ENCODE assay signal across 9 mouse cellular contexts in genomic region chr9:70543985-70544384, GRCm38 (mm10). TPM values are rescaled to one million over a fixed set of nuclear protein-coding genes. Genes with fewer than 3 reads are reported as not detected.
DNase-seq lines count a peak whose midpoint lies in the region; ATAC-seq and TF ChIP-seq lines count a peak whose summit lies in the region.
"Had no signal": no experiment of that assay in that cellular context is flagged by ENCODE, and none has a peak within 500 bp of the region (broad histone marks: within the 10 kb centered on the region; RNA-seq: fewer than 3 reads in every experiment).

No protein-coding gene starts in this region.

- H3K4me1 ChIP-seq in heart, embryonic 12.5 days (replicated peaks), result peaks cover 11% of the 10 kb centered on the region
- H3K4me1 ChIP-seq in G1E (ENCODE audit: insufficient read depth, low read depth, low read length), result peaks cover 21% of the 10 kb centered on the region
- peaks cover 13% of the 10 kb centered on the region for H3K4me1 ChIP-seq in hindbrain, embryonic 12.5 days

- H3K27ac ChIP-seq in heart, embryonic 12.5 days (ENCODE audit: poor library complexity, severe bottlenecking), result no peak overlapping the region
- no peak overlapping the region for H3K27ac ChIP-seq in hindbrain, embryonic 12.5 days

- peaks cover 8% of the 10 kb centered on the region for H3K36me3 ChIP-seq in heart, embryonic 12.5 days
- peaks cover 25% of the 10 kb centered on the region for H3K36me3 ChIP-seq in G1E (replicated peaks)
- no peaks in the 10 kb centered on the region for H3K36me3 ChIP-seq in hindbrain, embryonic 12.5 days

- peak overlapping the region; percentile 88 for H3K4me2 ChIP-seq in heart, embryonic 12.5 days
- H3K4me2 ChIP-seq in hindbrain, embryonic 12.5 days (replicated peaks), result peak overlapping the region; percentile 79

- peak overlapping the region; percentile 15 for H3K4me3 ChIP-seq in heart, embryonic 12.5 days
- peak overlapping the region; percentile 99 for H3K4me3 ChIP-seq in G1E (ENCODE audit: low read depth, low read length)
- peak overlapping the region; percentile 95 for H3K4me3 ChIP-seq in hindbrain, embryonic 12.5 days

- H3K9me3 ChIP-seq in heart, embryonic 12.5 days (replicated peaks), result no peaks in the 10 kb centered on the region
- H3K9me3 ChIP-seq in G1E (replicated peaks), result no peaks in the 10 kb centered on the region
- no peaks in the 10 kb centered on the region for H3K9me3 ChIP-seq in hindbrain, embryonic 12.5 days (replicated peaks)

- no peak for TF ChIP-seq CTCF in G1E (IDR thresholded peaks at IDR 0.05; ENCODE audit: low read depth, low read length)

- H3K27me3 ChIP-seq in heart, embryonic 12.5 days (replicated peaks), result no peaks in the 10 kb centered on the region
- no peaks in the 10 kb centered on the region for H3K27me3 ChIP-seq in G1E (ENCODE audit: insufficient read depth, low read length)
- H3K27me3 ChIP-seq in hindbrain, embryonic 12.5 days, result no peaks in the 10 kb centered on the region

- 74% methylated on average over 5 of the region's 5 CpGs for WGBS in heart, embryonic 12.5 days
- 68% methylated on average over 5 of the region's 5 CpGs for WGBS in hindbrain, embryonic 12.5 days

- no peak for DNase-seq in heart, adult 11 months
- no peak for DNase-seq in G1E (ENCODE audit: low spot score)
- peak; percentile 14 for DNase-seq in lung, postnatal 14 days
- no peak for DNase-seq in urinary bladder, adult 2 months (ENCODE audit: low spot score)
- DNase-seq in gastrocnemius, postnatal 4 days (ENCODE audit: low spot score in 2 of 2), result no peak
- DNase-seq in spleen, postnatal 10 days (ENCODE audit: low spot score in 2 of 2), result no peak
- DNase-seq: thymus, postnatal 14 days had no signal

- ATAC-seq in heart, embryonic 12.5 days (ENCODE audit: insufficient number of reproducible peaks, low FRiP score), result no peak
- no peak for ATAC-seq in G1E (ENCODE audit: extremely low read depth, insufficient number of reproducible peaks, low FRiP score, poor library complexity, severe bottlenecking)
- ATAC-seq in hindbrain, embryonic 12.5 days (ENCODE audit: low FRiP score), result no peak

- no peak overlapping the region for H3K9ac ChIP-seq in heart, embryonic 12.5 days
- H3K9ac ChIP-seq in hindbrain, embryonic 12.5 days, result 0 out of 2 replicates have a peak overlapping the region, but pooled peaks have one; percentile 6

RNA-seq across cellular contexts. Expression of gene Sltm, which starts 1.4 kb away (rescaled TPM):
- 38.7 and 42.8 TPM in 2 replicates for polyA plus RNA-seq in heart, embryonic 12.5 days (2016; fragmentation: Nextera tagmentation; extraction: Ambion mirVana)
- total RNA-seq in G1E (2014; fragmentation: Nextera tagmentation), result 125 and 144 TPM in 2 replicates
- 62.9 and 73.9 TPM in 2 replicates for total RNA-seq in G1E (2017)
- 9.7 and 12.2 TPM in 2 replicates for polyA plus RNA-seq in G1E (2012)
- polyA plus RNA-seq in hindbrain, embryonic 12.5 days (2016; fragmentation: Nextera tagmentation; extraction: Ambion mirVana), result 79.6 and 80.3 TPM in 2 replicates
- polyA plus RNA-seq in urinary bladder, adult 2 months (2012; rRNA removed), result 36.6 and 40.4 TPM in 2 replicates
- total RNA-seq in gastrocnemius, postnatal 4 days (2021), result 10 to 100 TPM; 25.4 to 32.1 TPM

RNA-seq across cellular contexts. Expression of gene Rnf111, which starts 40.5 kb away (rescaled TPM):
- polyA plus RNA-seq in heart, embryonic 12.5 days (2016; fragmentation: Nextera tagmentation; extraction: Ambion mirVana), result 28.0 and 30.9 TPM in 2 replicates
- total RNA-seq in G1E (2014; fragmentation: Nextera tagmentation) (76.5 and 83.3 TPM in 2 replicates), G1E (2017) (30.6 and 39.4 TPM in 2 replicates)
- polyA plus RNA-seq in G1E (2012), result 7.2 and 7.3 TPM in 2 replicates
- polyA plus RNA-seq in hindbrain, embryonic 12.5 days (2016; fragmentation: Nextera tagmentation; extraction: Ambion mirVana), result 43.7 and 44.6 TPM in 2 replicates
- polyA plus RNA-seq in urinary bladder, adult 2 months (2012; rRNA removed), result 27.3 and 27.6 TPM in 2 replicates
- 10 to 100 TPM; 24.7 to 26.6 TPM for total RNA-seq in gastrocnemius, postnatal 4 days (2021)

Comparison
In these comparisons a context has a peak if more than half of its experiments do, and no peak if none do; other contexts are left out.
1. H3K4me3 ChIP-seq: peak in every context shown above with its lines; median percentile 99 in G1E; 95 in hindbrain, embryonic 12.5 days; 15 in heart, embryonic 12.5 days.